8 mouse cellular contexts compared by ENCODE assay signal in the genomic region with DNA sequence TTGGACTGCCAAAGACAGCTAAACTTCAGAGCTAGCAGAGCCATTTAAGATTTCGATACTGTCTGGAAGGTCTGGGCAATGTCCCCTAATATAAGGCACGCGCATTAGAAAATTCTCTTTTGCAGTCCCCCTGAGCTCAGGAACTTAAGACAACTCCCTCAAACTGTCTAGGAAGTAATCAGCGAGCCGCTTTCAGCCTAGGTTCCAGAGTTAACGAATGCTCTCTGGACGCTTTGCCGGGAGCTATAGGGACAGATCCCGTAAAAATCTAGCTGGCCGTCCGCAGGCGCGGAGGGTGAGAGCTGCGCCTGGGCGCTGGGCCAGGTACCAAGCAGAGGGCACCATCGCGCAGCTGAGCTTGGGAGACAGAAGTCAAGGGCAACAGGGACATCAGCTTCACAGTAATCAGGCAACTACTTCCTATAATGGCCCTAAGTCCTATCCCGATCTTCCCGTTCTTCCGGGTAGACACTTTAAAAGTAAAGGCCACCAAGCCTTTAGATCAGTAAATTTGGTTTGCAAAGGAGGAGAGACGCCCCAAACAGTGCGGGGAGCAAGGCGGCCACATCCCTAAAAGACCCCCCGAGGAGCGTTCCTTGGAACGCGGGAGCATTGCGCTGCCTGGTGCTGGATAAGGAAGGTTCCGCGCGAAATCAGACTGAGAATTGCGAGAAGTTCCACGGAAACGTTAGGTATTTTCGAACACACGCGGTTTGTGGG. TPM values are rescaled to one million over a fixed set of nuclear protein-coding genes. Genes with fewer than 3 reads are reported as not detected.
DNase-seq lines count a peak whose midpoint lies in the region; ATAC-seq lines count a peak whose summit lies in the region.

No protein-coding gene starts in this region.

- peaks cover 100% of the 10 kb centered on the region for H3K27me3 ChIP-seq in forebrain, embryonic 10.5 days (ENCODE audit: poor library complexity, severe bottlenecking)
- peaks cover 73% of the 10 kb centered on the region for H3K27me3 ChIP-seq in forebrain, embryonic 16.5 days (replicated peaks; ENCODE audit: control insufficient read depth, insufficient read depth, low read length)
- peaks cover 96% of the 10 kb centered on the region for H3K27me3 ChIP-seq in hindbrain, embryonic 12.5 days

- under 1% methylated on average over 37 of the region's 37 CpGs for WGBS in forebrain, embryonic 10.5 days
- WGBS in forebrain, embryonic 16.5 days = under 1% methylated on average over 37 of the region's 37 CpGs
- under 1% methylated on average over 37 of the region's 37 CpGs for WGBS in hindbrain, embryonic 12.5 days

- H3K9ac ChIP-seq in forebrain, embryonic 16.5 days (replicated peaks; ENCODE audit: low read depth, low read length) = no peak overlapping the region
- no peak overlapping the region for H3K9ac ChIP-seq in hindbrain, embryonic 12.5 days

- no peaks in the 10 kb centered on the region for H3K36me3 ChIP-seq in forebrain, embryonic 10.5 days (replicated peaks)
- H3K36me3 ChIP-seq in forebrain, embryonic 16.5 days (ENCODE audit: control insufficient read depth, insufficient read depth) = no peaks in the 10 kb centered on the region
- no peaks in the 10 kb centered on the region for H3K36me3 ChIP-seq in hindbrain, embryonic 12.5 days

- H3K27ac ChIP-seq in forebrain, embryonic 10.5 days = no peak overlapping the region
- no peak overlapping the region for H3K27ac ChIP-seq in forebrain, embryonic 16.5 days (ENCODE audit: low read length)
- no peak overlapping the region for H3K27ac ChIP-seq in hindbrain, embryonic 12.5 days

- DNase-seq in forebrain, embryonic 10.5 days (ENCODE audit: extremely low spot score, low spot score) = peak; percentile 35
- DNase-seq in ovary, postnatal 36 days (ENCODE audit: low spot score) = peak; percentile 10
- DNase-seq in ovary, postnatal 14 days (ENCODE audit: low spot score) = no peak
- peak; percentile 16 for DNase-seq in yolk sac, embryonic 10.5 days (ENCODE audit: low spot score)
- DNase-seq in kidney, adult 8-10 months = no peak
- DNase-seq in spleen, adult 18-20 months = no peak

- H3K4me1 ChIP-seq in forebrain, embryonic 10.5 days = peaks cover 50% of the 10 kb centered on the region
- H3K4me1 ChIP-seq in forebrain, embryonic 16.5 days (replicated peaks; ENCODE audit: control insufficient read depth, insufficient read depth, low read length) = peaks cover 22% of the 10 kb centered on the region
- H3K4me1 ChIP-seq in hindbrain, embryonic 12.5 days = peaks cover 30% of the 10 kb centered on the region

- no peaks in the 10 kb centered on the region for H3K9me3 ChIP-seq in forebrain, embryonic 10.5 days
- no peaks in the 10 kb centered on the region for H3K9me3 ChIP-seq in forebrain, embryonic 16.5 days (ENCODE audit: control insufficient read depth, low read length)
- no peaks in the 10 kb centered on the region for H3K9me3 ChIP-seq in hindbrain, embryonic 12.5 days (replicated peaks)

- H3K4me3 ChIP-seq in forebrain, embryonic 10.5 days = peak overlapping the region; percentile 9; the same call in 1 of the 2 replicates
- H3K4me3 ChIP-seq in forebrain, embryonic 16.5 days (replicated peaks; ENCODE audit: low read length) = no peak overlapping the region
- H3K4me3 ChIP-seq in hindbrain, embryonic 12.5 days = peak overlapping the region; percentile 5

- H3K4me2 ChIP-seq in forebrain, embryonic 16.5 days (ENCODE audit: low read length) = no peak overlapping the region
- H3K4me2 ChIP-seq in hindbrain, embryonic 12.5 days (replicated peaks) = peak overlapping the region; percentile 24

- no peak for ATAC-seq in forebrain, embryonic 16.5 days
- ATAC-seq in hindbrain, embryonic 12.5 days (ENCODE audit: low FRiP score) = no peak

RNA-seq across cellular contexts. Expression of a gene that starts 3.2 kb away (rescaled TPM):
- polyA plus RNA-seq in forebrain, embryonic 10.5 days (2016; fragmentation: Nextera tagmentation; extraction: Ambion mirVana) = 0.25 and 0.34 TPM in 2 replicates
- not detected in 2 replicates for polyA plus RNA-seq in forebrain, embryonic 16.5 days (2015; fragmentation: Nextera tagmentation; extraction: Ambion mirVana)
- polyA plus RNA-seq in hindbrain, embryonic 12.5 days (2016; fragmentation: Nextera tagmentation; extraction: Ambion mirVana) = 3.0 and 3.1 TPM in 2 replicates

Comparison
In these comparisons a context has a peak if more than half of its experiments do, and no peak if none do; other contexts are left out.
1. DNase-seq: peak in forebrain, embryonic 10.5 days (single experiment), ovary, postnatal 36 days (single experiment) and yolk sac, embryonic 10.5 days (single experiment); none in ovary, postnatal 14 days (single experiment), kidney, adult 8-10 months (0 of 2) and spleen, adult 18-20 months (0 of 2).